Mouse (Mus musculus) liver, embryonic 12.5 days (tissue): ENCODE measurements around the gene Nanos3. TPM values are rescaled to one million over a fixed set of nuclear protein-coding genes. Genes with fewer than 3 reads are reported as not detected.

ENCODE experiments used
- ATAC-seq: fragments of 200-750 bp; cut with Nextera tagmentation; 2 replicates; pipeline ENCODE4 v1.8.0; 2017; ENCODE audit warnings: moderate number of reproducible peaks, mild to moderate bottlenecking, moderate library complexity
- H3K27ac ChIP-seq: fragments of 300-500 bp; sonication (generic); 2 replicates; pipeline ENCODE4 v1.5.1; 2016; ENCODE audit warnings: mild to moderate bottlenecking
- H3K27me3 ChIP-seq: fragments of 300-500 bp; sonication (generic); replicated peaks from 2 replicates; pipeline ENCODE4 v1.6.1; 2016; ENCODE audit warnings: mild to moderate bottlenecking, moderate library complexity
- H3K36me3 ChIP-seq: fragments of 300-500 bp; sonication (generic); 2 replicates; pipeline ENCODE4 v1.6.1; 2016; ENCODE audit warnings: mild to moderate bottlenecking, moderate library complexity
- H3K4me1 ChIP-seq: fragments of 300-500 bp; sonication (generic); 2 replicates; pipeline ENCODE4 v1.6.1; 2016
- H3K4me2 ChIP-seq: fragments of 300-500 bp; sonication (generic); 2 replicates; pipeline ENCODE4 v1.6.1; 2016; ENCODE audit warnings: mild to moderate bottlenecking, moderate library complexity
- H3K4me3 ChIP-seq: fragments of 300-500 bp; sonication (generic); 2 replicates; pipeline ENCODE4 v1.5.1; 2016; ENCODE audit warnings: mild to moderate bottlenecking, moderate library complexity
- H3K9ac ChIP-seq: fragments of 300-500 bp; sonication (generic); 2 replicates; pipeline ENCODE4 v1.6.1; 2016; ENCODE audit warnings: mild to moderate bottlenecking, moderate library complexity
- H3K9me3 ChIP-seq: fragments of 300-500 bp; sonication (generic); replicated peaks from 2 replicates; pipeline ENCODE4 v1.6.1; 2016; ENCODE audit warnings: mild to moderate bottlenecking, moderate library complexity
- WGBS: fragments of 180-500 bp; shearing (Covaris S2); methylation state at CpG from one replicate; pipeline ENCODE4 v1.1.7; 2016; ENCODE audit not compliant: insufficient replicate concordance; 5-methylcytosine and 5-hydroxymethylcytosine counted together
- microRNA counts: library from miRNA; unstranded; fragments of <30 nt; microRNA quantifications from one replicate; lab custom pipeline; 2017
- microRNA-seq: library from miRNA; unstranded; fragments of <30 nt; microRNA quantifications from one replicate; pipeline ENCODE4, GENCODE M21; 2017
- polyA plus RNA-seq: library from polyadenylated mRNA; unstranded; fragments of >200 nt; fragmentation: Nextera tagmentation; extraction: Ambion mirVana; gene quantifications from 2 replicates; pipeline ENCODE4 v1.2.1, GENCODE M21; 2016

Gene Nanos3
- polyA plus RNA-seq, 1 experiment from 2014 or later: 0.61 TPM

DNA sequence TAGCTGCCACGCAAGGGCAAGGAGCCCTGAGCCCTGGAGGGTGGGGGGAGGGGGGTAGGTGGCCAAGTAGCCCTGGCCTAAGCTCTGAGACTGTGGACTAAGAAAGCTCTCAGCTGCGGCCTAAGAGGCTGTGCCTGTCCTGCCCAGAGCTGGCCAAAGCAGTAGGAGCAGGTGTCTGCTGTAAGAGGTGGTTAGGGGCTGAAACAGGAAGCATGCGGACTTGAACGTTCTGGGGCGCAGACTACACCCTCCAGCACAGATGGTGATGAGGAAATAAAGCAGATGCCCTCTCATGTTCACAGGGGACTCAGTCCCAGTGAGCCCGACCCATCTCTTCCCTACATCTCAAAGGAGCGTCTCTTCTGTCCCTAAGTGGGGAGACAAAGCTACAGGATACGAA, 52.8 kb downstream of the Nanos3 start:
- H3K27ac ChIP-seq: no peak overlapping the region
- H3K4me2 ChIP-seq: no peak overlapping the region
- 83% methylated on average over 8 of the region's 8 CpGs for WGBS
- peaks cover 52% of the 10 kb centered on the region for H3K36me3 ChIP-seq
- peaks cover 11% of the 10 kb centered on the region for H3K4me1 ChIP-seq
- peaks cover 7% of the 10 kb centered on the region; the same call in 1 of the 2 replicates for H3K27me3 ChIP-seq
- no peak for ATAC-seq
- no peak overlapping the region for H3K4me3 ChIP-seq
- H3K9me3 ChIP-seq: no peaks in the 10 kb centered on the region
- no peak overlapping the region for H3K9ac ChIP-seq

- H3K27me3 ChIP-seq: peaks cover 11% of the 10 kb centered on the region; the same call in 1 of the 2 replicates
- peaks cover 38% of the 10 kb centered on the region for H3K36me3 ChIP-seq
- WGBS: 65% methylated on average over 30 of the region's 30 CpGs
- no peak overlapping the region for H3K9ac ChIP-seq
- peaks cover 12% of the 10 kb centered on the region for H3K4me1 ChIP-seq
- no peak overlapping the region for H3K27ac ChIP-seq
- H3K9me3 ChIP-seq: no peaks in the 10 kb centered on the region
- no peak overlapping the region for H3K4me3 ChIP-seq
- H3K4me2 ChIP-seq: no peak overlapping the region
- no peak for ATAC-seq
Measured at GRCm38 (mm10) chr8:84130806-84131205, 54.2 kb downstream of the Nanos3 start.

GRCm38 (mm10) chr8:84128277-84128676, 56.7 kb downstream of the Nanos3 start:
- Histone ChIP-seq H3K4me1 (peaks cover 12% of the 10 kb centered on the region), H3K27ac (no peak overlapping the region), H3K9ac (no peak overlapping the region), H3K27me3 (peaks cover 15% of the 10 kb centered on the region; the same call in 1 of the 2 replicates), H3K9me3 (no peaks in the 10 kb centered on the region), H3K4me3 (no peak overlapping the region), H3K4me2 (no peak overlapping the region), H3K36me3 (peaks cover 12% of the 10 kb centered on the region)
- ATAC-seq: no peak
- 52% methylated on average over 8 of the region's 8 CpGs for WGBS

- Histone ChIP-seq H3K4me1 (peaks cover 12% of the 10 kb centered on the region), H3K27me3 (peaks cover 15% of the 10 kb centered on the region; the same call in 1 of the 2 replicates), H3K27ac (no peak overlapping the region), H3K4me3 (no peak overlapping the region), H3K36me3 (peaks cover 3% of the 10 kb centered on the region; the same call in 1 of the 2 replicates), H3K9ac (no peak overlapping the region), H3K9me3 (no peaks in the 10 kb centered on the region), H3K4me2 (no peak overlapping the region)
- 32% methylated on average over 17 of the region's 17 CpGs for WGBS
- ATAC-seq: no peak
Measured at GRCm38 (mm10) chr8:84127202-84127901, 57.7 kb downstream of the Nanos3 start.

DNA sequence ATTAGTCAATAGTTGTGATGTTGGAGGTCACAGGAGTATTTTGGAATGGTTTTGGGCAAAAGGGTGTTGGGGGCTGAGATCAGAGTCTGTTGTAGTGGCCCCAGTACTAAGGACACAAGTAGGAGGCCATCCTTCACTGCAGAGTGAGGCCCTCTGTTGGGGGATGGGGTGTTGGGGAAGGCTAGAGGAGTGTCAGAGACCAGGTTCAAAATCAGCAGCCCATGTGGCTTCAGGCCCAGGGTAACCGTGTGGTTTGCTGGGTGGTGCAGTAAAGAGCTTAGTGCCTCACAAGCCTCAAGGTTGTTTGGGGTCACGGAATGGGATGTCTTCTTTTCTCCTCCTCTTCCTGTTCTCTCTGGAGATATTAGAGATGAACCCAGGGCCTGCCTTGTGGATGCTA, 58.3 kb downstream of the Nanos3 start:
- no peak for ATAC-seq
- H3K4me2 ChIP-seq: no peak overlapping the region
- no peak overlapping the region for H3K4me3 ChIP-seq
- WGBS: 24% methylated on average over 2 of the region's 2 CpGs
- H3K27me3 ChIP-seq: peaks cover 15% of the 10 kb centered on the region; the same call in 1 of the 2 replicates
- H3K36me3 ChIP-seq: no peaks in the 10 kb centered on the region
- H3K9ac ChIP-seq: no peak overlapping the region
- H3K9me3 ChIP-seq: no peaks in the 10 kb centered on the region
- peaks cover 12% of the 10 kb centered on the region for H3K4me1 ChIP-seq
- no peak overlapping the region for H3K27ac ChIP-seq

DNA sequence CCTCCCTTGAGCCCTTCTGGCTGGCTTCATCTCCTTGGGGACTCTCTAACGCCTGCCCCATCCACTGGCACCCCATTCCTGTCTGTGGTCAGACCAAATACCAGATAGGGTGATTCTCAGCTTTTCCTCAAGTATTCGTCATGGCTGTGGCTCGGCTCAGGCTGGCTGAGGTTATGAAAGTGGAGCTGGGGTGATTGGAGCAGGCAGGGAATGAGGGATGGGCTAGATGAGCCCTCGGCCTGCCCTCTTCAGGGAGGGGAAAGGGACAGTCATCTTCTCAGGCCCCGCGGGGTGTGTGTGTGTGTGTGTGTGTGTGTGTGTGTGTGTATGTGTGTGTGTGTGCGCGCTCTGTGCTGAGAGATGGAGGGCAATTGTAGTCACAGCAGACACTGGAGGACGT, 59.4 kb downstream of the Nanos3 start, which contains the start of gene Podnl1:
TSS of gene Podnl1 (plus strand) at position 334 of the 400 bp plus-strand sequence.
- H3K27ac ChIP-seq: no peak within 1 kb of the TSS
- H3K9ac ChIP-seq: no peak within 1 kb of the TSS
- H3K4me1 ChIP-seq: peaks cover 12% of the 10 kb centered on the region
- H3K36me3 ChIP-seq: no peaks in the 10 kb centered on the region
- no peak within 1 kb of the TSS for H3K4me3 ChIP-seq
- no peak within 1 kb of the TSS for H3K4me2 ChIP-seq
- no peak for ATAC-seq
- WGBS: 56% methylated on average over 9 of the region's 9 CpGs
- H3K27me3 ChIP-seq: peaks cover 12% of the 10 kb centered on the region; the same call in 1 of the 2 replicates
- H3K9me3 ChIP-seq: no peaks in the 10 kb centered on the region

MicroRNAs encoded within 50 kb of the gene (microRNA counts, 519-probe panel; counts per million panel counts)
- 582 counts per million, percentile 70 among the panel's probes with 10 or more counts for microRNA mmu-miR-181c (lab: Ali Mortazavi, UCI)
- microRNA mmu-miR-23a (lab: Ali Mortazavi, UCI): 6,148 counts per million, percentile 92 among the panel's probes with 10 or more counts
- 6,330 counts per million, percentile 93 among the panel's probes with 10 or more counts for microRNA mmu-miR-27a (lab: Ali Mortazavi, UCI)

Small RNAs within 50 kb of the gene (microRNA-seq; reads per million reads assigned to microRNA genes)
- gene Gm25110 (not detected), gene Mir181c (2,546 reads per million, percentile 82 among the genes with 10 or more reads in this experiment), gene Mir181d (1,905 reads per million, percentile 79 among the genes with 10 or more reads in this experiment), gene Mir23a (14,831 reads per million, percentile 96 among the genes with 10 or more reads in this experiment), gene Mir24-2 (not detected), gene Mir27a (457 reads per million, percentile 66 among the genes with 10 or more reads in this experiment), gene Mir3074-2 (not detected)

Other genes starting within 250 kb of the Nanos3 start
- gene Gm10644, start 230.0 kb downstream of the Nanos3 start, polyA plus RNA-seq: 0.15 and 0.16 TPM in 2 replicates
- 113 and 116 TPM in 2 replicates for gene Asf1b, start 229.7 kb downstream of the Nanos3 start, polyA plus RNA-seq
- gene Prkaca, start 212.2 kb downstream of the Nanos3 start, polyA plus RNA-seq: 81.1 and 82.0 TPM in 2 replicates
- 8.5 and 8.7 TPM in 2 replicates for gene Samd1, start 187.5 kb downstream of the Nanos3 start, polyA plus RNA-seq
- gene 1700067K01Rik, start 183.7 kb downstream of the Nanos3 start, polyA plus RNA-seq: 0.41 and 0.63 TPM in 2 replicates
- gene 2210011C24Rik, start 173.0 kb downstream of the Nanos3 start, polyA plus RNA-seq: not detected in 2 replicates
- 0.36 and 0.66 TPM in 2 replicates for gene Palm3, start 163.7 kb downstream of the Nanos3 start, polyA plus RNA-seq
- gene Il27ra, start 142.6 kb downstream of the Nanos3 start, polyA plus RNA-seq: 1.5 and 1.6 TPM in 2 replicates
- not detected in 2 replicates for gene Rln3, start 140.2 kb downstream of the Nanos3 start, polyA plus RNA-seq
- gene Gm10643, start 120.1 kb downstream of the Nanos3 start, polyA plus RNA-seq: 0.27 and 0.30 TPM in 2 replicates
- 4.1 and 4.2 TPM in 2 replicates for gene Rfx1, start 118.4 kb downstream of the Nanos3 start, polyA plus RNA-seq
- gene Dcaf15, start 80.4 kb downstream of the Nanos3 start, polyA plus RNA-seq: 5.9 and 6.4 TPM in 2 replicates
- gene Podnl1, start 59.2 kb downstream of the Nanos3 start, polyA plus RNA-seq: 0.08 and 0.13 TPM in 2 replicates
- gene Cc2d1a, start 37.3 kb downstream of the Nanos3 start, polyA plus RNA-seq: 8.2 and 9.6 TPM in 2 replicates
- 0.28 and 0.58 TPM in 2 replicates for gene 4930432K21Rik, start 37.2 kb downstream of the Nanos3 start, polyA plus RNA-seq
- 3.6 and 5.0 TPM in 2 replicates for gene Zswim4, start 51.8 kb upstream of the Nanos3 start, polyA plus RNA-seq
- 249 and 259 TPM in 2 replicates for gene D8Ertd738e, start 64.5 kb upstream of the Nanos3 start, polyA plus RNA-seq
- gene Mri1, start 72.1 kb upstream of the Nanos3 start, polyA plus RNA-seq: 55.4 and 63.1 TPM in 2 replicates
- gene Ccdc130, start 85.2 kb upstream of the Nanos3 start, polyA plus RNA-seq: 9.5 and 10.4 TPM in 2 replicates
- gene Cacna1a, start 203.2 kb upstream of the Nanos3 start, polyA plus RNA-seq: 0.60 and 1.8 TPM in 2 replicates